Mouse (Mus musculus) olfactory bulb, adult 2 months (tissue): ENCODE results near the gene Elp1.

Source experiments
- CTCF ChIP-seq: fragments of 200-500 bp; IDR thresholded peaks from 2 replicates; pipeline ENCODE4 v1.5.1; 2012; ENCODE audit warnings: low read depth, mild to moderate bottlenecking, low read length, moderate library complexity; ENCODE audit not compliant: insufficient read depth
- POLR2A ChIP-seq: fragments of 200-500 bp; IDR thresholded peaks from 2 replicates; pipeline ENCODE4 v1.6.1; 2012; ENCODE audit warnings: mild to moderate bottlenecking, low read depth, low read length, moderate library complexity; ENCODE audit not compliant: insufficient read depth

GRCm38 (mm10) chr4:56743363-56744195, 58.6 kb downstream of the Elp1 start, which contains the start of gene Actl7a:
- TF ChIP-seq POLR2A (no peak), CTCF (no peak)
